Mouse (Mus musculus): ENCODE data around the gene Abl1.
A peak's percentile ranks its signal among the peaks of the same experiment; 100 is the strongest.

The Abl1 gene

DNA sequence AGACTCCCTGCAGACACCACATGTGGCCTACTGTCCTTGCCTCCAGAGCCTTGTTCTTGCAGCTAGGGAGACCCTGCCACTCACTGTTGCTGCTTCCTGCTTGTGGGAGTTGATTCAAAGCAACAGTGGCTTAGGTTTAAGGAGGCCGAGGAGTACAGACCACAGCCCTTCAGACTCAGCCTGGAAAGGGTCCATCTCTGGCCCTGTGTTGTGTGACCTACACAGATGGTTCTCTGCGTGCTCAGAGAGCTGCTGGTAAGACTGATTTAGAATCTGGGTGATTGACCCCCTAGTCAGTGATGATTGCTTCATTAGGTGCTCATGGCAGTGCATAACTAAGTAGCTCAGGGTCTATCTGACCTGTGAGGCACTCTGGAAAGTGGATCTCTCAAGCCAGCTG is 101.0 kb downstream of the Abl1 start:
- peak in 1 of 2 experiments; percentile 17 for DNase-seq

DNA sequence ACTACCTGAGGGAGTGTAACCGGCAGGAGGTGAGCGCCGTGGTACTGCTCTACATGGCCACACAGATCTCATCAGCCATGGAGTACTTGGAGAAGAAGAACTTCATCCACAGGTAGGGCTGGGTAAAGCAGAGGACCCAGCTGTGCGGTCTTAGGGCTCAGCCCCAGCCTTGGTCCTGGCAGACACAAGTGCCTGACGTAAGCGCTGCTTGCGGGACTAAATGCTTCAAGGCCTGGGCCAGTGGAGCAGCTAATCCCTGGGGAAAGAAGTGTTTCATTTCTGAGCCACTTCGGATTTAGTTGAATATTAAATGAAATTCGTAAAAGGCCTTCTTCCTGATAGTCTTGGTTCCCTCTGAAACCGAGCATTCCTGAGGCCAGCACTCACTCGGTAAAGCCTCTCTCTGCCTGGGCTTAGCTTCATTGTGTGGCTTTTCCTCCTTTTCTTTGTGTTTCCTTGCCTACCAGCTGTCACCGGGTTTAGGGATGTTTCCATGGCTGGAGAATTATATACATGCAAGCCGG is 102.6 kb downstream of the Abl1 start:
- no peak for DNase-seq

DNA sequence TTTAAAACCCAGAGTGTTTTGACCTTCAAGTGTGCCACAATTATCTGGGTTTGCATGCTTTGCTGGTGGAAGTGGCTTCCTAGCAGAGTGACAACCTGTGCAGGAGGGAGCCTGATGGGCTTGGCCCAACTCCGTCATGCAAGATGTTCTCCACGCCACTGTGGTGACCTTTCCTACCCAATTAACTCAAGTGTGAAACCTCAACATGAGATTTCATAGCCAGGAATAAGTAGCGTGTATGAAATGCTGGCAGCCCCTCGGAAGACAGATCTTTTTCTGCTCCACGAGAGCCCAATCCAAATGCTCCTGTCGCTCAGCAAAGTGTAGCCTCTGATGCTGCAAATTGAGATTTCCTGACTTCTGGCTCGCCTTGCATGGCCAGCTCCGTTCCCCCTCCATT is 103.1 kb downstream of the Abl1 start:
- DNase-seq = no peak

DNA sequence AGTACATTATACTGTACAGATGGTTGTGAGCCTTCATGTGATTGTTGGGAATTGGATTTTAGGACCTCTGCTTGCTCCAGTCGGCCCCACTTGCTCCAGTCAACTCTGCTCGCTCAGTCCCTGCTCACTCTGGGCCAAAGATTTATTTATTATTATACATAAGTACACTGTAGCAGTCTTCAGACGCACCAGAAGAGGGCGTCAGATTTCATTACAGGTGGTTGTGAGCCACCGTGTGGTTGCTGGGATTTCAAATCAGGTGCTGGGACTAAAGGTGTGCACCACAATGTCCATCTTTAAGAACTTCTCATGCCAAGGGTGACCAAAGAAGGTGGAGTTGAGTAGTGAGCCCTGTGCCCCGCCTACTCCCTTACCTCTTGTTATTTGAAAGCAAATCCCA is 104.4 kb downstream of the Abl1 start:
- DNase-seq = no peak

DNA sequence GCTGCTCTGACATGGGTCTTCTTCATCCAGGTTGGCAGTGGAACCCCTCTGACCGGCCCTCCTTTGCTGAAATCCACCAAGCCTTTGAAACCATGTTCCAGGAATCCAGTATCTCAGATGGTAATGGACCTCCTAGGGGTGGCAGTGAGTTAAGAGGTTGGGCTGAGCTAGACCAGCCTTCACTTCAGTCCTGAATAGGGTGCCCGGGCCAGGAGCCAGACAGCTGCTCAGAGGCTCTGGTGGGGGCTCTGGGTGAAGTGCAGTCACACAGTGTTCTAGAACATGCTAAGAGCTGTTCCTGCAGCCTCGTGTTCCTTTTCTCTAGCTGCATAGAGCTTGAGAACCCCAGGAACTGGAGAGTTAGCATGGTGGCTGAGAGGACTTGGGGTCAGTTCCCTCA is 108.8 kb downstream of the Abl1 start:
- no peak for DNase-seq

DNA sequence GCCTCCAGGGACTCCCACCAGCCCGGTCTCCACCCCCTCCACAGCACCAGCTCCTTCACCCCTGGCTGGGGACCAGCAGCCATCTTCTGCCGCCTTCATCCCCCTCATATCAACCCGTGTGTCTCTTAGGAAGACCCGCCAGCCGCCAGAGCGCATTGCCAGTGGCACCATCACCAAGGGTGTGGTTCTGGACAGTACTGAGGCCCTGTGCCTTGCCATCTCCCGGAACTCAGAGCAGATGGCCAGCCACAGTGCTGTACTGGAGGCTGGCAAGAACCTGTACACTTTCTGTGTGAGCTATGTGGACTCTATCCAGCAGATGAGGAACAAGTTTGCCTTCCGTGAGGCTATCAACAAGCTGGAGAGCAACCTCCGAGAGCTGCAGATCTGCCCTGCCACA is 113.2 kb downstream of the Abl1 start:
- peak; percentile 75 to 77 for DNase-seq

DNA sequence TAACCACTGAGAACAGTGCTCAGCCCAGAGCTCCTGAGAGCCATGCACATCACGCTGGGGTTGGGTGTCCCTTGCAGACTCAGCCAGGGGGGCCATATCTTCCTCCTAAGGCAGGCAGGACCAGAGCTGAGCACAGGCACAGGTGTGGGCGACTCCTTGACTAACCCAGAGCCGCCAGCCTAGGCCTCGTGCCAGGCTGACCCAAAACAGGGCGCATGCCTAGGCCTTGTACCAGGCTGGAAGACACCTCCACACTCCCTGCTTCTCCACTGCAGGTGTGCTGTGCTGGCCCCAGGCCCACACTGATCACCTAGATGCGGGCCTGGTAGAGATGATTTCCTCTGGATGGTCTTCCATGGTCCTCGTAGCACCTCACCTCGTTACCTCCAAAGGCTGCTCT is 114.6 kb downstream of the Abl1 start:
- DNase-seq = peak; percentile 42 to 65

DNA sequence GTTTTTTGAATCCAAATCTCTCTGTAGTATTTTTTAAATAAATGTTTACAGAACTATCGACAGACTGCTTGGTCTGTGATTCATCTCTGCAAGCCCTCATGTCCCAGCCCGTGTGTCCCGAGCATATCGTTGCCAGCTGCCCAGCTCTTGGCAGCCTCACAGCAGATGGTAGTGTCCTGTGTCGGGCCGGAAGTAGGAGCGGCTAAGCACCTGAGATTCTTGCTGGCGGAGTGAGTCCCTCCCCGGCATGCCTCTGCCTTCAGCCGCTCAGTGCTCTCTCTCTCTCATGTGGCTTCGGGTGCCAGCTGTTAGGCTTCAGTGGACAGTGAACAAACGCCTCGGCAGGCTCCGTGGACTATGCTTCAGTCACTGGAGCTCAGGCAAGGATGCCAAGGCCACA is 115.3 kb downstream of the Abl1 start:
- DNase-seq = peak; percentile 63 to 69

DNA sequence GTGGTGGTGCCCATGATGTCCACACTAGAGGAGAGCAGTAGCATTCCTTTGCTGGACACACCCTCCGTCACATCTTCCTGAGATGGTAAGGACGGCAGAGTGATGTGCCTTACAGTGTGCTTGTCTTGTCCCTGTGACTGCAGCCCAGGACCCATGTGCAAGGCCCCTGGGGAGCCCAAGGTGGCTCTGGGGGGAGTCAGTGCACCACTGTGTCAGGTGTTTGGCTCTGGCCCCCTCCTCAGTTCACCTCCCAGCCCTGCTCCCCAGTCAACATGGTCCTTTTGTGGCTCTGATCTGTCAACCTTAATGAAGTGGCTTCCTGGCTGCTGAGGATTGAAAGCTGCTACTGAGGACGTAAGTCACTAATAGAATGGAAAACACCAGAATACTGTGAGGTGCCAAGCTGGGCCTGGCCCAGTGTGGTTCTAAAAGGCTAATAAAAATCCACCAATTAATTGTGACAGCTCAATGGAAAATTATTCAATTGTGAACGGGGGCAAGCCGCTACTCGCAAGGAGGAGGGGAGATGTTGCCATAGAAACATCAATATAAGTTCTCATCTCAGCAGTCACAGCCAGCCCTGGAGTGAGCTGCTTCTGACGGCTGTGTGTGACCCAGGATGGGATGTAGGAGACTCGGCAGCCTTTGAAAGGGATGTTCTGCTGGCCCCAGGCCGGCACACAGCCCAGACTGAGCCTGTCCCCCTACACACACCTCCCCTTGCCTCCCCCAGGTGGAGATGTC is 118.6 kb downstream of the Abl1 start:
- DNase-seq = no peak

DNA sequence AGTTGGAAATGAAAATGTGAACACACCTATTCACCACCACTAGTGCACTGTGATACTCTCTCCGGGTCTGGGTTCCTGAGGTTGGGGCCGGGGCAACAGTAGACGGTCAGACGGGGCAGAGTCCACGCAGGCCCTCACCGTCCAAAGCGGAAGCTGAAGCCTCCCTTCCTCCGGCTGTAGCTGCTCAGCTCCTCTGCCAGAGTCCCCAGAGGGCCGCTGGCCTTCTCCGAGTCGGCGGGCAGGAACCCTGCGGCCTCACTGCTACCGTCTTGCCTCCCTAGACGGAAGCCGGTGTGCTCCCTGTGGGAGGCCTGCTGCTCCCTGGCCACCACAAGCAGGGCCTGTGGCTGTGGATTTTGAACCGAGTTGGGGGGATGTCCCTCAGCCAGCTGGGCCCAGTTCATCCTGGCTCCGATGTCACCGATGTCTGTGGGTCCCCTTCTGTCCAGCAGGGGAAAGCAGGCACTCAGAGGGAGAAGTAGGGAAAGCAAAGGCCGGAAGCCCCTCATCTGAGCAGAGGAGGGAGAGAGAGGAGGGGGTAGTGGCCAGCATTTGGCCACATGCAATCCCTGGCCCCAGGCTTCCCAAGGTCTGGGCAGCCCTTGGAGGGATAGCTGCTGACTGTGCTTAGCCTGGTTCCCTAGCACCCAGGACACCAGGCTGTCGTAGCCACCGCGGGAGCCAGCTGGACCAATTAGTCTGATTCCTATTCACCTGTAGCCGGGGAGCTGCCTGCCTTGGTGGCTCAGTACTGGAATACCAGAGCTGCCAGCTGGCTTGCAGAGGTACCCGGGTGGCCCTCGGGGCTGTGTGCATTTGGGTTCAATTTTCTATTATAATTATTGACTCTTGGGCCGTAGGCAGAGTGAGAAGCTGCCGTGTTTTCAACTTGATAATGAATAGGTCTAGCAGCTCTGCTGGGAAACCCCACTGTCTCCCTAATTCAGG is 120.5 kb downstream of the Abl1 start:
- DNase-seq = no peak

DNA sequence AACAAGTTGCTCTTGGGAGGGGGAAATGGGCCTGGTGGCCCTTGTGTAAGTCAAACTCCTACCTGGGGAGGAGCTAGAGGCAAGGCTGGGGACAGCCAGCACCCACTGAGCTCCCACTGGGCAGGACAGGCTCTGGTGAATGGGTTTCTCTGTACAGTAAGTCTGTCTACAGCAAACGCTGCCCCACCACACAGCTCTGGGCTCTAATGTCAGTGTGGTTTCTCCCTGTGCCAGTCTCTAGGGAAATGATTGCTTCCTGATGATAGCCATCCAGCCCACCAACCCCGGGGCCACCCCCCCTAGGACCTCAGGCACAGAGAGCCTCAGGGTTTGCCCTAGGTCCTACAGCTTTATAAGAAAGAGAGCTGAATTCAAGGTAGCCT is 121.2 kb downstream of the Abl1 start:
- DNase-seq = no peak

DNA sequence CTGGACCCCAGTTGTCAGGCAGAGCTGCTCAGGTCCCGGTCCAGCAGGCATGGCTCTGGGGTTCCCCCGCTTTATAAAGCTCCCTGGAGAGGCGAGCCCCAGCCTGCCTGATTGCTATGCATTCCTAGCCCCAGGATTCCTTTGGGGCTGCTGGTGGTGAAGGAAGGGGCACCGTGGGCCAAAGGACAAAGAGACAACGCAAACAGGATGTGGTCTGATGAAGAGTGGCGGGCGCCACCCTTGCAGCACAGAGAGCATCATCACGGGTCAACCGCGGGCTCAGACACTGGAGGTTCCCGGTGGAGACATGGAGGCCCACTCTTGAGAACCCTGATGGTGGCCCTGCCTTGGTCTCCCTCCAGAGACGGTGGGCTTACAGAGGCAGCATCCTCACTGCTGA is 122.3 kb downstream of the Abl1 start, which contains the start of gene Qrfp:
TSS of gene Qrfp (minus strand) at position 137 of the 400 bp plus-strand sequence.
- no peak for DNase-seq

DNA sequence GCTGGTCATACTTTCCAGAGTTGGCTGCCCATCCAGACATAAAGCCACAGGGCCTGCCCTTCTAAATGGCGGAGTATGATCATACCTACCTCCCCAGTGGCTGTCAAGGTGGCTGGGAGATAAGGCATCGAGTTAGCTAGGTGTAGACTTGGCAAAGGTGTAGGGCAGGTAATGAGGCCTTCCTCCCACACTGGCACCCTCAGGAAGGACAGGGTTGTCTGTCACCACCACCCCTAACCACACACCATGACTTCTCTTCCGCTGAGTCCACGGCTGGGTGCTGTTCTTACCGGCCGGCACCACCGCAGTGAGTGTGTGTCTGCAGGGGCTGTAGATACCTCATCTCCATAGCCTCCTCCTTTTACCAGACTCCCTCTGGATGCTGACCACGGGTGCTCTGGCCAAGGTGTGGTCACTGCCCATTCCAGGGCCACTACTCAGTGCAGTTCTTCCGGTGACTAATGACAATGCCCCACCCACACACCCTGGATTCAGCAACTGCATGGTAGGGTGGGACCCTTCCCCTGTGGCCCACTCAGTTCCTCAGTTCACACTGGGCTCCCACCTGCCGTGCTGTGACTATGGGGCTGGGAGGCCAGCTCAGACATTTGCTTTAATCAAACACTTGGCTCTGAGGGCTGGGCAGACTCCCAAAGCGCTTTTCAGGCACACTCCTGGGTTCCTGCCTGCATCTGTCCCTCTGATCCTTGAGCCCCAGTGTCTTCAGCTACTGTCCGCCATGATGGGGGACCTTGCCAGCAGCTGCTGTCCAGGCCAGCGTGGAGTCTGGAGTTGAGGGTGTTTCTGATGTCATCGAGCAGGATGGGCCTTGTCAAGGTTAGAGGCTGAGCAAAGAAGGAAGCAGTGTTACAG is 123.1 kb downstream of the Abl1 start:
- no peak for DNase-seq

DNA sequence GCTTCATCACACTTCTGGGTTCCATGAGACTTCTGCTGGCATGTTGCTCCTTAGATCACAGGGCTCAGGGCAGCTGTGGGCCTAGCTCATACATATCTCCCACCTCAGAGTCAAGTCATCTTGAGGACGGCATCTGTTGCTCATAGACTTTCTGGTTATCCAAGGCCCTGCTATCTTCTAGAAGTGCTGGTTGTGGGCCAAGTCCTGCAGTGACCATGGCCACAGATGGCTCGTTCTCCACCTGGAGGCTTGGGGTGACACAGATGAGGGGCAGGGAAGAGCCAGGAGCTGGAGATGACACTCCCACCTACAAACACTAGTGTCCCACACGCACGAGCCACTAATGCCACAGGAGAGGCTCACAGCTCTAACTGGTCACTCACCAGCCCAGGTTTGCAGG is 125.5 kb downstream of the Abl1 start:
- DNase-seq = peak in 1 of 2 experiments; percentile 62

DNA sequence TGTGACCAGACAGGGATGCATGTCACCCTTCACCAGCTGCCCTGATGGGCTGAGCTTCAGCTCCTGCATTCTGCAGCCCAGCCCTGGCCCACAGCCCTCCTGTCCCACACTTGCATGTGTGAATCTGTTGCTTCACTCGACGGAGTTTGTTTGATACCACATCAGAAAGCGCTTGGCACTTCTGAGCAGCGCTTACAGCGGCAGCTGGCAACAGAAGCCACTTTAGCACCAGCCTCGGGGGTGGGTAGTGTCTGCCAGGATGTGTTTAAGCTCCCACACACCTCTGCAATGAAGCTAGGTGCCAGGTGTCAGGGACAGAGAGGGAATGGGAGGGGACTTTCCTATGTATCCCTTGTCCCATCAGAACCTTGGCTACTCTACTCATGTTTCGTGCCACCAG is 126.5 kb downstream of the Abl1 start:
- DNase-seq = no peak

DNA sequence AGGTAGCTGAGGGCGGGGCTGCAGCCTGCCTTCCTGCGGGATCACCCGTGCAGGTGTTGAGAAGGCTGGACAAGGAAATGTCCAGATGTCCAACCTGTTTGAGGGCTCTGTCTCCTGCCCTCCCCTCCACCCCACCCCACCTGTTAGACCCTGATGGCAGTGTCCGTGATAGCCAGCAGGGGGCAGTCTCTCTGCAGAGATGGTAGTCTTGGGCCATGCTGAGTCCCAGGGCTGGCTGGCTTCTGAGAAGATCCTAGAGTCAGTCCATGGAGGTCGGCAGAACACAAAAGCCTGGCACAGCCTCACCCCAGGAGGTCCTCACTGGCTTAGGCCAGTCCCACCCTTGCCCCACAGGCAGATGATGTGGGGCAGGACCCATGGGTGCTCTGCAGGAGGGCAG is 127.2 kb downstream of the Abl1 start:
- peak; percentile 68 to 79 for DNase-seq

DNA sequence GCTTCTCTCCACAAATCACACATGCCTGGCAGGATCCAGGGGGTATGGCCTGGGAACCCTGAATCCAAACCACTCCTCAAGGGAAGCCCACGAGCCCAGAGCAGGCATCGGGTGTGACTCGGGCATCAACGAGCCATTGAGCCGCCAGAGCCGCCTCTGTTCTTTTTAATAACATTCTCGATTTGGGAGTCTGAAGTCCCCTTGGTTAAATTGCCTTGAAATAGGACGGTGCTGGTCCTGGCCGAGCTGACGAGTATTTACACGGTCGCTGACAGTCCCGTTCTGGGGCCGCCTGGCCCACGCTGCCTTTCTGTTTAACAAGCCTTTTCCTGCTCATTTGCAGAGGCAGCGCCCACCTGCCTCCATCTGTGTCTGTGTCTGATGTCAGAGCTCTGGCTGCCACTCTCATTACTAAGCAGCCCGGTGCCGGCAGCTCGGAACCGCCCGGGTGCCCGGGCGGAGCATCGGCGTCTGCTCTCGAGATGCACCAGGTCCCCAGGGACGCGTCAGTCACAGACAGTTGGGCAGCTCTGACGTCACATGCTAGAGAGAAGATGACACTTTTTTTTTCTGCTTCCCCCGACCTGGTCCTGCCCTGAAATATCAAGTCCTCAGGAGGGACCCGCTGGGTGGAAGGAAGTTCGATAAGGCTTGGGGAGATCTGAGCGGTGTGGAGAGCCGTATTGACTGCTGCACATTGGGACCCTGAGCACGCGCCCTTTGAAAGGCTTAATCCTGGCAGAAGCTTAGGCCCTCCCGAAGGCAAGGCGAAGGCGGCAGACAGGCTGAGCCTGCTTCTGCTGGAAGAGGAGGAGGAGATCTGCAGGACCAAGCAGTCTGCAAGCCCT is 134.6 kb downstream of the Abl1 start:
- peak; percentile 63 to 70 for DNase-seq

DNA sequence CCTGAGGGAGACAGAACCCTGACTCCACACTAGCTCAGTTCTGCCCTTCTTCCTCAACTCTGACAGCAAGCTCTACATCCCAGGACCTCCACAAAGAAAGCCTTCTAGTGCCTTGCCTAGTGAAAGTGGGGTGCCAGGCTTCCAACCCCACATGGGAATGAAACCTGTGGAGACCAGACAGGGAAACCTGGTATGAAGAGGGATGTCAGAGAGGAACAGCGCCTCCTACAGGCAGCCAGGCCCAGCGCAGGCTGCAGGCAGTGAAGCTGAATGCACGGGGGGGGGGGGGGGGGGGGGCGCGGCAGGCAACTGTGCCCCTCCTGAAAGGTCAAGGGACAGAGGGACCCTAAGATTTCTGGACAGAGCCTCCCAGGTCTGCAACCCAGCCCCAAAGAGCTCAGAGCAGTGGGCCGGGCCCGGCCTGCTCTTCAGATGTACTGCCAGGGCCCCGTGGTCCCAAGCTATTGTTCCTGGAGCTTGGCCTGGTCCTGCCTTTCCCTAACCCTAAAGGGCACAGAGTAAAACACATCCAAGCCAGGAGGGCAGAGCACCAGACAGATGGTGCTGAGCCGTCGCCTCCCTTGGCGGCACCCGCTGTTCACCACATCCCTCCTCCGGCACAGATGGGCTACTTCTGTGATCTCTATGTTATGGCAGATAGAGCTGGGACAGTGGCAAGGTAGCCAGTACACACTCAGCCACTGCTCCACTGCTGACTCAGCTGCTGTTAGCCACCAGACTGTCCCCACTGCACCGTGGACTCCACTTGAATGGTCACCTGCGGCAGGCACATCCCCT is 136.0 kb downstream of the Abl1 start:
- peak; percentile 51 to 70 for DNase-seq

DNA sequence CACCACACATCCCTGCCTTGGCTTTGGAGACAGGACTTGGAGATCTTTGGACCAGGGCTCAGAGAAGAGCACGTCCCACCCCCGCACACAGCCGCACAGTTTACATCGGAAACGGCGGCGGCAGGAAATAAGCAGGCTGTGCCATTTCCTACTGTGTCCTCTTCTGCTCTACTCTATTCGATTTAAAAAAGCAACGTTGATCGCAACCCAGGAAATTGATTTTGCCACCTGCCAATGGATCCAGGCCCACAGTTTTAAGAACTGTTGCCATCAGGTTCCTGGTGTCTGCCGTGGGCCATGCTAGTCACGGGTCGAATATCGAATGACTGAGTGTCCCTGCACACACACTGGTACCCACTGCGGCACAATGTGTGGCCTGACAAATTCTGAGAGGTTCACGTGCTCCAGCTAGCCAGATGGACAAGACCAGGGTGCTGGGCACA is 137.3 kb downstream of the Abl1 start:
- peak; percentile 59 to 61 for DNase-seq
